Mouse (Mus musculus): ENCODE data around the gene Tmco3. TPM values are rescaled to one million over a fixed set of nuclear protein-coding genes. Genes with fewer than 3 reads are reported as not detected.

The Tmco3 gene
- 10 to 100 TPM; 24.5 to 27.3 TPM for total RNA-seq (2021)

DNA sequence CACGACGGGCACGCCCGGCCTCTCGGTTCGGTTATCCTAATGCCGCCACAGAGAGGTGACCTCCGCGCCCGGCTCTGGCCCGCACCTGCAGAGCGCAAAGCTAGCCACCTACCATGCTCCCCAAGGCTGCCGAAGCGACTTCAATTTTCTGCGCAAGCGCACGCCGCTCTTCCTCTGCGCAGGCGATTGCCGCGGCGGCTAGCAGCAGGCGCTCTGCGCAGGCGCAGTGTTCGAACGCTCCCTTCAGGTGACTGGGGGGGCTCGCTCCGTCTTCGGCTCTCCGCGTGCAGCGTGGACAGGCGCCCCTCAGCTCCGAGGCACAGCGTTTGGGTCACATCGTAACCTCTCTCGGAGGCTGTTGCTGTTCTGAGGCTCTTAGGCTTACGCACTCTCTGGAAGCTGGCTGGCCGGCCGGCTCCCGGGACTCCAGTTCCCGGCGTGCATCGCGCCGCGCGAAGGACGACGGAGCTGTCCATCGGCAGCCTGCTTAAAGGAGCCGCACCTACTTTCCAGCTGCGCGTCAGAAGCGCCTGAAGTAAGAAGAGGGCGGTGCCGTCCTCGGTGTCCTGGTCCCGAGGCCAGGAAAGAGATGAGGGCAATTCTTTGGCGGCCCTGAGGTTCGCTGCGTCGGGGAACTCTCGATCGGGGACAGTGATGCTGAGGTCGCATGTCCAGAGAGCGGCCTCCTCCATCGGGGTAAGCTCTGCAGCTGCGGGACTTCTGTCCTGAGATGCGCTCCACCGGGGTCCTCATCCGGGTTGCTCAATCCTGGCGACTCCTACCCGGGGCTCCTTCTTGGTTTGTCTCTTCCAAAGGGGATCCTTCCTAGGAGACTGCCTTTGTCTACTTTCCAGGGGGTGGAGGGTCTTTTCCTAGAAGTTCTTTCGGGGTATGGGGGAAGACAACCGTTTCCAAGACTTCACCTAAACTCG lies at the start of gene Tmco3, which contains the start of gene Dcun1d2:
TSS of gene Tmco3 (plus strand) at position 499 of the 932 bp plus-strand sequence.
TSS of gene Dcun1d2 (minus strand) at position 440 of the 932 bp plus-strand sequence.
- peak; percentile 97 for DNase-seq
- intact Hi-C loops (cut with DNase I): no loop called here

DNA sequence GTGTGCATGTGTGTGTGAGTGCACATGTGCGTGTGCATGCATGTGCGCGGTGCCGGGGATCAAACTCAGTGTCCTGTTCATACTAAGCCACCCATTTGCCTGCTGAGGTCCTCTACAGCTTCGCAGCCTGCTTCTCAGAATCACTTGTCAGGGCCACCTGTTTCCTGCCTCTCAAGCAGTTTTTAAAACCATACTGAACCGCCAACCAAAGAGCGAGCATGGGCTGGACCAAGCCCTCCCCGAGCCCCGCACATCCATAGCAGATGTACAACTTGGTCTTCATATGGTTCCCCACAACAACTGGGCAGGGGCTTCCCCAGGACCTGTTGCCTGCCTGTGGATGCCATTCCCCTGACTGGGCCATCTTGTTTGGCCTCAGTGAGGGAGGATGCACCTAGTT lies 47.9 kb upstream of the Tmco3 start:
- intact Hi-C loops (cut with DNase I): no loop called here
- DNase-seq: no peak

DNA sequence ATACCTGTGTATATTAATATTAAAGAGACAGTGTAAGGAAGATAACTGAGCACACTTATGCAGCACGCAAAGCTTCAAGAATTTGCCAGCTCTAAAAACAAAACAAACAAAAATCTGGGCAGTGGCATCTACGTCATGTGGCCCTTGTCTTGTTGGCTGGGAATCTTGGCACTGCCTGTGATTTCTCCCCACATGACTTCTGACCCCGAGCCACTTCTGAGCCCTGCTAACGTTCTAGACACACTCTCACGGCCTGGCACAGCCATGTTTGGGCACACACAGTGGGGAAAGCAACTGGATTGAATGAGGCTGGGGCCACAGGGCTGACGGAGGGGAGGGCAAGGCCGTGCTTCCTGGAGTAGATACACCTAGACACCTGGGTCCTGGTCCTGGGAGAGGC lies 47.3 kb upstream of the Tmco3 start:
- intact Hi-C loops (cut with DNase I): no loop called here
- DNase-seq: peak; percentile 74 to 81

DNA sequence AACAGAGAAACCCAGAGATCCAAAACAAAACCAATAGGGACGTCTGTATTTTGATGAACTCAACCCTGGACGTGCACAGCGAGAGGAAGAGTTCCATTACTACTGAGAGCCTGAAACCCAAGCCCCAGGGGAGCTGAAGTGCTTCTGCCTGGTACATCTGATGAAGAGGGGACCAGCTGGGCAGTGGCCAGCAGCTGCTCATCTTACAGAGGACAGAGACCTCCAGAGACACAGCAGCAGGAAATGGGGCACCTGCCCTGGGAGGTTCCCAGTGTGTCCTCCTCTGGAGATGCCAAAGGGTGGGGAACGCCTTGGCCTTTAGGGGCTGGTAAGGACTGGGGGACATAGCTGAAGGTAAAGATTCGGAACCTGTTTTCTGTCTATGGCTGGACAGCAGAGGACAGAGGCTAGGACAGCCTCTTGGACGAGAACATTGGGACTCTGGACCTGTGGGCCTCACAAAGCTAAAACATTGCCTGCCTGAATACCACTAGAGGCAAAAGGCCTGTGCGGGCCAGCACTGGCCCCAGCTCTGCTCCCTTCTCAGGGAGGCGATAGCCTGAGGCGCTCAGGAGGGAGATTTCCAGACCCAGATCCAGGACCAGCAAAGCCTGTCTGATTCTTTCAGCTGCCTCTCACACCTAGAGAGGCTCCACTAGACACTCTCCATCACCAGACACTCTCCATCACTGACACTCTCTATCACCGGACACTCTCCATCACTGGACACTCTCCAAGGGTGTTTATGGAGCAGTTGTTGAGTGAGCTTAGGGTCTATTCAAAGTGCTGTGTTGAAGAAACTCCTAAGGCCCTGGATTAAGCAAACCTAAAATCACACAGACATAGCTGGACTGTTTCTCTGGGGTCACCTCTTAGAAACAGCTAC lies 44.8 kb upstream of the Tmco3 start:
- no peak for DNase-seq
- intact Hi-C loops (cut with DNase I): no loop called here

DNA sequence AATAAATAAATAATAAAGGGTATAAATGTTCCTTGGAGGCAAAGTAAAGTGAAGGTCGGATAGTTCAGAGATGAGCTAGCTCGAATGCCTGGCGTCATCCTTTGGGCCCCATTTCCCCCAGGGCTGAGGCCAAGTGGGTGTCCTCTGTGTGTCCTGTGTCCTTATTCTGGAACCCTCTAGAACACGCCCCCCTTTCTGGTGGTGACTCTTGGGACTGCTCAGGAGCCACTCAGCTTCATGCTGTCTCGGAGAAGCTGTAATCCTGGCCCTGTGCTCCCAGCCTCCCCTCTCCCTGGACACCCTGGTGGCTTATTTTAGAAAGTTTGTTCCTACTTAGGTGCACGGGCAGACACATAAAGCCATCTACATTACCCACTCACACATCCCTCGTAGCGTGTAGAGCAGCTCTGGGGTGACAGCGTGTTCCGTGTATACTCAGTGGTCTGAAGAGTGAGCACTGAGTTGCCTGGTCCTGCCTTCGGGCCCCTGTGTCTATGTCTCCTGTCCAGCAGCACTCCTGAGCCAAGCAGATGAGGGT lies 43.6 kb upstream of the Tmco3 start:
- DNase-seq: no peak
- intact Hi-C loops (cut with DNase I): no loop called here

DNA sequence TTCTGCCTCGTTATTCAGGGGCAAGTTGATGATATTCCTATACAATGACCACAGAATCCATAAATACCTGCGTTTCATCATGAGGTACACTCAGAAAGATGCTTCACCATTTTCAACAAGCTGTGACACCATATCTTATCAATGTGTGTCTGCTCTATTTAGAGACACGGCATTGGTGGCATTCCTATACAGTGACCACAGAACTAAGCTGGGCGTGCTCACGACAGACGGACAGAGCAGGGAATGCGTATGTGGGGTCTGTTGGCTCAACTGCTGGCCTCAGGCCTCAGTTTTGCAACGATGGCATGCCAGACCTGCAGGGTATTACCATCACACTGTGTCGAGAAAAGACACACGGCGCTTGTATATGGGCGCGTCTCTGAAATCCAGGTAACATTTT lies 35.2 kb upstream of the Tmco3 start:
- DNase-seq: peak; percentile 75 to 76
- intact Hi-C loops (cut with DNase I): loop anchor here (1.0 kb wide), 1 partner anchor 94 kb away; the partner anchor contains the start of gene Lamp1

DNA sequence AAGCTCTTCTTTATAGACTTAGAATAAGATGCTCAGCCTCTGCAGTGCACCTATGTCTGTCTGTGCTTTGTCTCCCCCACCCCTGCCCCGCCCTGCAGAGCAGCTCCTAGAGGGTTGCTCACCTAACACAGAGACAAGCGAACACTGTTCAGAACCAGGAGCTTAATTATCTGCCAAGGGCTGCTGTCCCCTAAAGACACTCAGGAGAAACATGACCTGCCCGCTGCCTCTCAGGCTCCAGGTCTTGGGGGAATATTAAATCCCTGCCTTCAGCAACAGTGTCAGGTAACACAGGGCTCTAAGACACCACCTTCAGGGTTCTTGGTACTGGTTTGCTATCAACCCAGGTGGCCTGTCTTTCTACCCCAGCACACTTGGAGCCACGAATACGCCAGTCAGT lies 34.6 kb upstream of the Tmco3 start:
- intact Hi-C loops (cut with DNase I): loop anchor here (1.0 kb wide), 1 partner anchor 94 kb away; the partner anchor contains the start of gene Lamp1
- peak in 1 of 2 experiments; percentile 31 for DNase-seq

DNA sequence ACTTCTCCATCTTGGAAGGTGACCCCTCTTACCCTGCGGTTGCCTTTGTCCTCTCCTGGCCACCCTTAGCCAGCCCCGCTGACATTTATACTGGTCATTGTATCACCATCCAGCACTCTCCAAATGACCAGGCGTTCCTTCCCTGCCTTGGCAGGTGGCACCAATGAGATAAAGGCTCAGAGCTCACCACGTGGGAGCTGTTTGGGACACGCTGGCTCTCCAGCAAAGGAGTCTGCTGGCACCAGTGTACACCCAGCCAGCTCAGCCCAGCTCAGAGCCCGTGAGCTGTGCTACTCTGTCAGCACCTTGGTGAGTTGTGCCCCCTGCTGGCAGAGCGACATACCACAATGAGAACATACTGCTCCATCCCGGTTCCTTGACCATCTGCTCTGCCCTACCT lies 34.0 kb upstream of the Tmco3 start, which contains the start of gene Adprhl1:
TSS of gene Adprhl1 (minus strand) at position 144 of the 400 bp plus-strand sequence.
- DNase-seq: peak; percentile 87 to 91
- intact Hi-C loops (cut with DNase I): no loop called here

DNA sequence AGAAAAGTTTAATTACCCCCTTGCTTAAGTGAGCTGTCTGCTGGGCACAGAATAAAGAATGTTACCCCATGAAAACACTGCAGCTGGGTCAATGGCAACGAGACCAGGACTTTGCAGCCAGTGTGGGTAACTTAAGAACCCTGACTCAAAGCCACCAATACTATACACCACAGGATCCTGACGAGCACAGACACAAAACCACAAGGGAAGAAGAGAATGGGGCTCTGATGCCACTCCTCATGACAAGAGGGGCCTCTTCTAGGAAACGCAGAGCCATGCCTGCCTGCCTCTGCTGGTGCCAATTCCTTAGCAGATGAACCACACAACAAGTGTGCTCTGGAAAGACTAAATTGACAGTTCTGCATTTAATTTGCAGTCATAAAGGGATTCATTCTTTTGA lies 24.6 kb upstream of the Tmco3 start:
- intact Hi-C loops (cut with DNase I): no loop called here
- no peak for DNase-seq

DNA sequence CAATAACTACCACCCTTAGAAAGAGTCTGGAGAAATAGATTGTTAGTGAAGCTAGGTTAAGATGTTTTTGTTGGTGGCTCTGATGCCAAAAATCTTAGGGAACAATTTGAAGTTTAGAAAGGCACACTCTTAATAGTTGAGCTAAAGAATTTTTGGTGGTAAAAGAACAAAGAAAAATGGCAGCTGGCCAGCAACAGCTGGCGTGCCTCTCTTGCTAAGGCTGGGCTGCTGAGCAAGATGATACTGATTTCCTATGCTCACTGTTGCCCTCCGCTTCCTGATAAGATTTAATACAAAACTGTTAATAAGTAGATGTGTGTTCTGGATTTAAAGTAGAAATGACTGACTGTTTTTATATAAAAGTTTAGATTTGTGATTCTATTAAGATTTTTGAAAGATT lies 20.4 kb upstream of the Tmco3 start:
- DNase-seq: no peak
- intact Hi-C loops (cut with DNase I): no loop called here

DNA sequence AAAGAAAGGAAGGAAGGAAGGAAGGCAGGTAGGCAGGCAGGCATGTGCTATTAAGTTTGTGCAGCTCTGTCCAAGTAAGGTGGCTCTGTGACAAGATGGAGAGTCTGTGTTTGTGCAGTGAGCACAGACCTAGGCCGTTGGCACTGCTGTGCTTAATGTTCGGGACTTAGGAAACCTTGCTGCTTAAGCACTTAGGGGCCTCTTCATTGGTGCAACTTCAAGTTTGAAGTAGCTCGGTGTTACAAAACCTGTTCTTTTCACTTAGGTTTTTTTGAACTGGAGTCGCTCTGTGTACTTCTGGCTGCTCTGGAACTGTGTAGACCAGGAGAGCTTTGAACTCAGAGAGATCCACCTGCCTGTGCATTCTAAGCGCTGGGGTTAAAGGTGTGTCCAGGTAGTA lies 15.2 kb upstream of the Tmco3 start:
- no peak for DNase-seq
- intact Hi-C loops (cut with DNase I): no loop called here

DNA sequence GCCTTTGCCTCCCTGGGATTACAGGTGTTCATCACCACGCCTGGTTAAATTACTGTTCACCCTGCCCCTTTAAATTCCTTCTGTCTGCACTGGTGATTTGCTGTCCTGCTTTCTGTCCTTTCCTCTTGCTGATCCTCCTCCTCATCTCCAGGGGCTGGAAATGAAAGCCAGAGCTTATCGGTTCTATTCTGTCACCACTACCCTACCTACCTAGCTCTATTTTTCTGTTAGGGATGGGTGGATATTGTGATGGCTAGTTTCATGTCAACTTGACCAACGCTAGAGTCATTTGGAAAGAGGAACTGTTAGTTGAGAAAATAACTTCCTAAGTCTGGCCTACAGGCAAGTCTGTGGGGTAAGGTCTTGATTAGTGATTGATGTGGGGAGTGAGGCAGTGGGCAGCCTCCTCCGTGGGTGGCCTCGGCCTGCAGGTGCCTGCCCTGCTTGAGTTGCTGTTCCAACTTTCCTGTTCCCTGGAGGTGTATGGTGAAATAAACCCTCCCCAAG lies 11.0 kb upstream of the Tmco3 start:
- intact Hi-C loops (cut with DNase I): no loop called here
- no peak for DNase-seq

DNA sequence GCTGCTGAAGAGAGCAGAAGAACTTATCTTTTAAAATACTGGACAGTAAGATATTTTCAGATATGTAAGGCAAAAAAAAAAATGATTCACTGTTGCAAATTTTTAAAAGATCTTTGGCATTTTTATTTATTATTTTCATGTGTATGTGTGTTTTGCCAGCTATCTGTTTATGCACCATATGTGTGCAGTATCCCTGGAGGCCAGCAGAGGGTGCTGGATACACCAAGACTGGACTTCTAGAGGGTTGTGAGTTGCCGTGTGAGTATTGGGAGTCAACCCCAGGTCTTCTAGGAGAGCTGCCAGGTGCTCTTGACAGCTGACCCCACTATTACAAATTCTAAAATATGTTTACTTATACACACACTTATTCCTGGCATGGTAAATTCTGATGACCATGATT lies 4.8 kb upstream of the Tmco3 start:
- intact Hi-C loops (cut with DNase I): no loop called here
- DNase-seq: no peak

DNA sequence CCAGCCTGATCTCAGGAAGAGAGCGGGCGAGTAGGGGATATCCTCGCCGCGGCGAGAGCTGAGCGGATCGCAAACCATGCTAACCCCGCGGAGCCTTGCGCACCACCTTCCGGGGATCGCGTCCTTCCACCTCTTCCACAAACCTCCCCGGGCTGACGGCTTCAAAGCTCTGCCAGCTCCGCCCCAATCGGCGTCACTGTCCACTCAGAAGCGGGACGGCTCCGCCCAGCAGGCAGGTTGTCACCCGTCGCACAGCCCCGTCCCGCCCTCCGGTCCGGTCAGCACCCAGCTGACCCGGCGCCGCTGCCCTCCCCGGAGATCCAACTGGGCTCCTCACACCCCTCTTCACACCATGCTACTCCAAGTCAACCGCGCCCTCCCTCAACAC lies 692 bp upstream of the Tmco3 start:
- intact Hi-C loops (cut with DNase I): no loop called here
- peak; percentile 90 to 93 for DNase-seq

DNA sequence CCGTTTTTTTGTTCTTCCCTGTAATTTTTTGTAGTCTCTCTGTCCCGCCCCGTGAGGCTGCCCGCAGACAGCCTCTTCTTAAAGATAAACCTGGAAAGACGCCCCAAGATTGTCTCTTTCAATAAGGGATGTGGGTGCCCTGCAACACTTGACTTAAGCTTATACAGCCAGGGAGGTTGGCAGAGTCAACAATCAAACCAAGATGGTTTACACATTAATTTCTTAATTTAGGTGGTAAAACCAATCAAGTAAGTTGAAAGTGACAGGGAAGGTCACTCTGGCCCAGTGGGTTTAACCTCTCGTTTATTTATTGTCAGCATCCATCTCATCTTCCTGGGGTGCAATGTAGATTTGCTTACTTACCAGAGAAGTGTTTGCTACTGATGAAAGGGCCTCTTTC lies 656 bp downstream of the Tmco3 start:
- DNase-seq: no peak
- intact Hi-C loops (cut with DNase I): no loop called here

DNA sequence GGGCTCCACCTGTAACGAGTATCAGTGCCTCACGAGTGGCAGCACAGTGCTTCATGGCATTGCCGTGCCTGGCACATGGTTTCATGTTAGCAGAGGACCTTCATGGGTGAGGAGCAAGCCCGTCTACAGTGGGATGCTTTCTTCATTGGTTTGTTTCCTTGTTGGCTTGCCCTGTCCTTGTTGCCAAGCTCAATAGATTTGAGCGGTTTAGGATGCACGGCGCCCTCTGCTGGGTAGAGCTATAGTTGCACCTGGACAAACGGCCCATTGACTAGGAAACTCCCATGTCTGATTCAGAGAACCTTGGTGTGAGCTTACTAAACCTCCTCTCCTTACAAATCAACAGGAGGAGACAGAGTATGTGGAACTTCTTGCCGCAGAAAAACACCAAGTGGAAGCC lies 4.4 kb downstream of the Tmco3 start:
- intact Hi-C loops (cut with DNase I): no loop called here
- peak; percentile 82 to 87 for DNase-seq

DNA sequence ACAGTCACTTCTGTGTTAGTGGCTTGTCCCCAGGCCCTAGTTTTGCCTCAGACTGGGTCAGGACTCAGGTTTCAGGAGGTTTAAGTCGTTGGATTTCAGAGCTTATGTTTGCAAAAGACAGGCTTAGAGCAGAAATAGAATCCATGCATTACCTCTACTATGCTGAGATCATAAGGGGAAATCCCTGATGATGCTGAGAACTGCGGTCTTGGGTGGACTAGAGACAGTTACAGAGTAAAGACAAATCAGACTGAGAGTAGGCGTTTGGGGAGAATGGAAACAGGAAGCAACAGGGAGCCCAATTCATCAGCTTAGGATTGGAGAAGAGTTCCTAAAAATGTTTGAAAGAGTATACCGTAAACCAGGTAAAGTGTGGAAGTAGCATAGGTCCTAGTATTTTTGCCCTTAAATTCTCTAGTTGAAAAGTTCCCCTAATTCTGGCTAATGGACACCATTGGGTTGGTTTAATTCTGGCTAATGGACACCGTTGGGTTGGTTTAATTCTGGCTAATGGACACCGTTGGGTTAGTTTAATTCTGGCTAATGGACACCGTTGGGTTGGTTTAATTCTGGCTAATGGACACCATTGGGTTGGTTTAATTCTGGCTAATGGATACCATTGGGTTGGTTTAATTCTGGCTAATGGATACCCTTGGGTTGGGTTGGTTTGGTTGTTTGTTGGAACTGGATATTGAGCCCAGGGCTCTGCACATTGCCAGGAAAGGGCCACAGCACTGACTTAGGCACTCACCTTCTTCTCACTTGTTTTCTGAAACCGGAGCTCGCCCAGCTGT lies 5.9 kb downstream of the Tmco3 start:
- DNase-seq: no peak
- intact Hi-C loops (cut with DNase I): no loop called here

DNA sequence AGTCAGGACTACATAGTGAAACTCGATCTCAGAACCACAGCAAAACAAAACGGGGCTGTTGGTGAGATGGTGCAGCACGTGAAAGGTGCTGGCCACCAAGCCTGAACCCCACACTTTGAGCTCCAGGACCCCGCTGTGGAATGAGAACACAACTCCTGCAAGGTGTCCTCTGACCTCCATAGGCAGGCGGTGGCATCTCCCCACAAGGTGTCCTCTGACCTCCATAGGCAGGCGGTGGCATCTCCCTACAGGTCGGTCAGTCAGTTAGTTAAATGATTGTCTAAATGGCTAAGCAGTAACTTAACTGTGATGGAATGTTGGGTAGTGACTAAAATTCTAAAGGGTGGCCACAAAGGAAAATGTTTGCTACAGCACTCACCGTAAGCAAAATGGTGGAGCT lies 11.6 kb downstream of the Tmco3 start:
- DNase-seq: no peak
- intact Hi-C loops (cut with DNase I): no loop called here

DNA sequence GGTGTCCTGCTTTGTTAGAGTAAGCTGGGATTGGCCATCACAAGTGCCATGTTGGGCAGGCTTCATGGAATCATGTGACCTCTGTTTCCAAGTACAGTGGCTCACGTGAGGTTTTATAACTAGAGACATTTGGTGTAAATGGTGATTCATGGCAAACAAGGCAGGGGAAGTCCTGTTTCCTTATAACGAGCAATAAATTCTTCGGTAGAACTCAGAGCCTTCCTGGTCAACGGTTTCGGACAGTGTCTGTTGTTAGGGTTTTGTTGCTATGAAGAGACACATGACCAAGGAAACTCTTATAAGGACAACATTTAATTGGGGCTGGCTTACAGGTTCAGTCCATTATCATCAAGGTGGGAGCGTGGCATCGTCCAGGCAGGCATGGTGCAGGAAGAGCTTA lies 13.0 kb downstream of the Tmco3 start:
- no peak for DNase-seq
- intact Hi-C loops (cut with DNase I): no loop called here

DNA sequence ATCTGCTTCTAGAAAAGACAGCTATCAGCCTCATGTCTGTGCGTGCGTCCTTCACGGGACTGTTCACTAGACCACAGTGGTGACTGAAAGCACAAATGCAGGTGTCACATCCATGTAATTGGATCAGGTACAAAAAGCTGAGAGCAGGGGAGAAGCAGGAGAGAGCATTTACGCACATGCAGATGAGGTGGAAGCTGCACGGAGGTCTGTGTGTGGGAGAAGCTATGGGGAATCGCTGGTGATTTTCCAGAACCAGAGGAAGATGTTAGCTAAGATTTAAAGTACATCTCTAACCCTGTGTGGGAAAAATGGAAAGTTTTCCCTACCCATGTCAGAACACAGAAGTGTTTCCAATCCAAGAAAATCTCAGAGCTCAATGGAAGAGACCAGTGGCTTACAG lies 17.5 kb downstream of the Tmco3 start:
- intact Hi-C loops (cut with DNase I): no loop called here
- DNase-seq: no peak
